Mouse (Mus musculus) adrenal gland, postnatal 25 days (tissue): ENCODE data around the gene Uchl3. TPM values are rescaled to one million over a fixed set of nuclear protein-coding genes. Genes with fewer than 3 reads are reported as not detected.
A peak's percentile ranks its signal among the peaks of the same experiment; 100 is the strongest.

Experiments used
- DNase-seq: peaks from one replicate; pipeline ENCODE4 v3.0.0; 2021; ENCODE audit warnings: mixed read lengths
- total RNA-seq: library from RNA; stranded (reverse); gene quantifications from 2 replicates; pipeline ENCODE4 v1.2.3, GENCODE M21; 2021

Uchl3 gene
- total RNA-seq, 1 experiment from 2014 or later, result 38.4 TPM

DNA sequence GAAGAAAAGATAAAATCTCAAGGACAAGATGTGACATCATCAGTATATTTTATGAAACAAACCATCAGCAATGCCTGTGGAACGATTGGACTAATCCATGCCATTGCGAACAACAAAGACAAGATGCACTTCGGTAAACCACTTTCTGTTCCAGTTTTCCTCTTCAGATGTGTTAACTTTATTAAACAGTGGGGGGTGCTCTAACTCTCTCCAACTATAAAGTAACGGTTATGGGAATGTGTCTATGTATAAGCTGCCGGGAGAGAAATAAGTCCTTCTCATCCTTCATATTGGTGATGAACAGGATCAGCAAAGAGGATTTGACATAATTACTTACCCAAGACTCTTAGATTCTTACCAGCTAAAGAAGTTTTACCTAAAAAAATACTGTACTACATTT lies 12.8 kb downstream of the Uchl3 start:
- no peak for DNase-seq

DNA sequence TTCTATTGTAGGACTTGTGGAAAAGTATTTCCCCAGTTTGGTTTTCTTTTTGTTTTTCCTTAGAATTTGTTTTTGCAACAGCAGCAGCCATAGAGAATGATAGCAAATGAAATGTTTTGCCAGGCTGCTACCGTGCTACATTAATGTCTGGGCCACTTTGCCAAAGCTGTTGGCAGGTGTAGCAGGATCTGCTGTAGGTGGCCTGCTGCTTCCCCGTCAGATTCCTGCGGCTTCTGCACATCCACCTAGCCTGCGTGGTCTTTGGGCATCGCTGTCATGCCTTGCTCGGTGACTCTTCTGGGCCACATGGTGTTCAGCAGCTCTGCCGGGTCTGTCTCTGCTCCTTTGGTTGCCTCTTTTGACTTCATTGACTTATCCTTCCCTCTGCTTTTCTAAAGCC lies 14.9 kb downstream of the Uchl3 start:
- no peak for DNase-seq

DNA sequence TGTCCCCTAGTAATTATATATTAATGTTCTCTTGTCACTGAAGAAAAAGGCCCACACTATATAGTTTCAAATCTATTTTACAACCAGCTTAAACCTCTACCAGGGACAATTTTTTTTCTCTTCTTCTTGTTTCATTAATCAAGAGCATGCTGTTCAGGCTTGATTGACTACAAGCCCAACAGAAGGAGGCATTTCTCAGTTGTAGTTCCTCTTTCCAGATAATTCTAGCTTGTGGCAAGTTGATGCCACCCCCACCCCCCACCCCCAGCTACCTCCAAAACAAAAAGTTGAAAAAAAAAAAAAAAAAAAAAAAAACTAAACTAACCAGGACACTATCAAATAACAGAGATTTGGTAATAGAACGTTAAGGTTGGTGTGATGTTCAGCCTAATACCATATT lies 18.5 kb downstream of the Uchl3 start:
- DNase-seq, result no peak

DNA sequence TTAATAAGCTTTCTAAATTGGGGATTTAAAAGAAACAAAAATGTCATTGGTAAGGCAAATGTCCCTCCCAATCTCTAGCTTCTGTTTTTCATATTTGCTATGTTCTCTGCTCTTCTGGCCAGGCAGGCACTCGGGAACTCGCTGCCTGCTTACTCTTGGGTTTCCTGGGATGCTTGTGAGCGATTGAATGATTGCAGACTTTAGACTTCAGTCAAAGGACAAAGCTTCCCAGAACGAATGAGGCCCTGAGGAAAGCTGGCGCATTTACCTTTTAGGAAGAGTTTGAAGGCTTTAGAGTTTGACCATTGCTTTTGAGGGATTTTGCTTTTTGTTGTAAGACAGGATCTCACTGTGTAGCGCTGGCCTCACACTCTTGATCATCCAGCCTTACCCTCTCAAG lies 33.9 kb downstream of the Uchl3 start:
- no peak for DNase-seq

DNA sequence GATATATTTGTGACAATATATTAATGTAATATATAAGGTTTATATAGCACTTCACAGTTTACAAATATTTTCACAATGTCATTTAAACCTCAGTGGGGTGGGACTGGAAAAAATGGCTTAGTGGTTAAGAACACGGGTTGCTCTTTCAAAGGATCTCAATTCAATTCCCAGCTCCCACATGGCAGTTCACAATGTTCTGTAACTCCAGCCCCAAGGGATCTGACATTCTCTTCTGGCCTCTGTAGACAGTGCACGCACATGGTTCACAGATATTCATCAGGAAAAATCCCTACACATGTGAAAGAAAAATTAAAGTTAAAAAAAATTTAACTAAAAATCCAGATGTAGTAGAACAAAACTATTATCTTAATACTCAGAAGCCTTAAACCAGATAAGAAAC lies 34.6 kb downstream of the Uchl3 start:
- no peak for DNase-seq

DNA sequence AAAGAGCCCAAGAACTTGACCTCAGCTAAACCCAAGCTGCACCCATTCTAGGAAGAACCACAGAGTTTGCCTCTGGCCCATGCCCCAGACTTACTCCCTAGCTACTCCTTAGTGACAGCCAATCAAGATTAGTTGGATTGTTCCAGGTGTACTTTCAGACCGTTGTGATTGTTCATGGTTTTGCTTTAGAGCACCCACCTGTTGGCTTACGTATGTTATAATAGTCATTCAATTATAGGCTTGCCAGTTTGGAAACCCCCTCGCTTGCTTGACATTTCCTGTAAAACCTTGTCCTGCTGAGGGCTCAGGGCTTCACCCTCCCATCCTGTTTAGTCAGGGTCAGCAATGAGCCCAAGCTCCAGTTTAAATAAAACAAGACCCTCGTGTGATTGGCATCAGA lies 50.7 kb downstream of the Uchl3 start:
- DNase-seq, result no peak

DNA sequence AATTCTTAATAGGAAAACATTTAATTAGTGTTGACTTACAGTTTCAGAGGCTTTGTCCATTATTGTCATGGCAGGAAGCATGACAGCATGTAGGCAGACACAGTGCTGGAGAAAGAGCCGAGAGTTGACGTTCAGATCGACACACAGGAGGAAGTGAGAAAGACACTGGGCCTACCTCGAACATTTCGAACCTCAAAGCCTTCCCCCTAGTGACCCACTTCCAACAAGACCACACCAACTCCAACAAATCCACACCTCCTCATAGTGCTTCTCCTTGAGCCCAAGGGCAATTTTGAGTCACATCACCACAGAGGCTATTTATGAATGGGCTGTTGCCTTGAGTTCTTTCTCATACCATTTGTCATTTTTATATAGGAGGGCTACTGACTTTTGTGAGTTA lies 53.3 kb downstream of the Uchl3 start:
- DNase-seq, result no peak

DNA sequence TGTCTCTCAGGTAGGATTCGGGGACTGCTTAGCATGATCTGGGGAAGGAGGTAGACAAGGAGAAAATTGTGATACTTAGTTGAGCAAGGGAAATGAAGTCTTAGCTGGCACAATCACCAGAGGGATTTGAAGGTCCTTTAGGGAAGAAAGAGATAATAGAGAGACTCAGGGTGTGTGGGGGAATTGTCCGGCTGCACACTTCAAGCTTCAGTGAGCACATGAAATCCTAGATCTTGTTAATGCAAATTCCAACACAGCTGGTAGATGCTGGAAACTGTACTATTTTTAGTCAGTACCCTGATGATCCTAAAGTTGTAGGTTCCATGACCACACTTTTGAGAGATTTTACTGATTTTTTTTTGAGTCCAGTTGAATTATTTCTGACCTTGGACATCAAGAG lies 60.6 kb downstream of the Uchl3 start:
- no peak for DNase-seq

DNA sequence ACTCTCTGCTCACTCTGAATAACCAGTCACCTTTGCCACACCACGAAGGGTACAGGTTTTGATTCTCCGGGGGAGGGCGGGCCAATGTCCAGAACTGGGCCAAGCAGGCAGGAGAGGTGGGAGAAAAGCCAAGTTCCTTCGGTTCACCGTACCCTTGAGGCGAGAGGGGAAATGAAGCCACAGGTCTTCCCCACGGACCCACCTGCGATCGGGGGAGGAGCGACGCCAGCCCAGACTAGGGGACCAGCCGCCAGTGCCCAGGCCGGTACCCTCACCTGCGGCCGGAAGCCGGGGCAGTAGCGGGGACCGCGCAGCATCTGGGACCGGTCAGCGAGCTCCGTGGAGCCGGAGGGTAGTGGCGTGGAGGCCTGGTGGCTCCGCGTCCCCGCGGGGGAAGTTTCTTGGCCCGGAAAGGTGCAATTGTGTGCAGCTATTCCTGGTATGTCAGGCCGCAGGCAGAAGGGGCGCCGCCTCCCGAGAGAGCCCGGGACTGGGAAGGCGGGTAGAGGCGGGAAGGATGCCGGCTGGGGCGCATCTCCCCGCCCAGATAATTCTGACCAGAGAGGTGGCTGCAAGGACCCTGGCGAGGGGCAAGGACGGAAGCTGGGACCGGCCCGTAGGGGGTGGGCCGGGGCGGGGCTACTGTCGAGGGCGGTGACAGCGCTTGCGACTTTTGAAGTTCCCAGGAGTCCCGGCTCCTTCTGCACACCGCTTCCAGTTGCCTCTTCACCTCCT lies 75.6 kb downstream of the Uchl3 start, which contains the start of the genes Gm9922 and Lmo7:
Gene Gm9922, minus strand, starts transcription at position 578 of the 735 bp plus-strand sequence.
Gene Lmo7, plus strand, starts transcription at position 721 of the 735 bp plus-strand sequence.
- peak; percentile 86 for DNase-seq

DNA sequence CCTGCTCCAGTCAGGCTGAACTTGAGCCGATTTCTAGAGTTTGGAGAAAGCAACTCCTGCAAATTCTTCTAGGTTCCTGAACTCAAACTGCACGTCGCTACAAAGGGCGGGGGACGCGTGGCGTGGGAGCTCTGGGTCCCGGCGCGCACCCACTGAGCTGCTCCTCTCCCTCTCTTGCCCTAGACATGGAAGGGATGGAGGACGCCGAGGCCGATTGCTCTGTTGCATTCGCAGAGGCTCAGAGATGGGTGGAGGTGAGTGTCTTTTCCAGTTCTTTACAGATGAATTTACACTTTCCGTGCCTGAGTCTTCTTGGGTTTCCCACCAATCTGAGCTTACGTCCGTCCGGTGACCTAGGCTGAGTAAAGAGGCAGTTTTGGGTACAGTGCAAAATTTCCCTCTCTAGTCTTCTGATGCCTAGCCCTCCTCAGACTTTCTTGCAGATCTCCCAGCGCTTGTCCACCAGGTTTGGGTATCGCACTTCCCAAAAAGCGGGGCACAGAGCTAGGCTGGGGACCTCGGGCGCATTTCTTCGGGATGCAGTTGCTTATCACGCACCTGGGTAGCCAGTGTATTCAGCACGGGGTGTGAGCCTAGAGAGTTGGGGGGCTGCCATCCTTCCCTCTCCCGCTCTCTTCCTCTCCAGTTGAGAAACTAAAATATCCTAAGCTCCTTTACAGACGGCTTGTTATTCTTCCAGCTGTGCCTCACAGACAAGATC lies 76.4 kb downstream of the Uchl3 start:
- DNase-seq, result no peak

DNA sequence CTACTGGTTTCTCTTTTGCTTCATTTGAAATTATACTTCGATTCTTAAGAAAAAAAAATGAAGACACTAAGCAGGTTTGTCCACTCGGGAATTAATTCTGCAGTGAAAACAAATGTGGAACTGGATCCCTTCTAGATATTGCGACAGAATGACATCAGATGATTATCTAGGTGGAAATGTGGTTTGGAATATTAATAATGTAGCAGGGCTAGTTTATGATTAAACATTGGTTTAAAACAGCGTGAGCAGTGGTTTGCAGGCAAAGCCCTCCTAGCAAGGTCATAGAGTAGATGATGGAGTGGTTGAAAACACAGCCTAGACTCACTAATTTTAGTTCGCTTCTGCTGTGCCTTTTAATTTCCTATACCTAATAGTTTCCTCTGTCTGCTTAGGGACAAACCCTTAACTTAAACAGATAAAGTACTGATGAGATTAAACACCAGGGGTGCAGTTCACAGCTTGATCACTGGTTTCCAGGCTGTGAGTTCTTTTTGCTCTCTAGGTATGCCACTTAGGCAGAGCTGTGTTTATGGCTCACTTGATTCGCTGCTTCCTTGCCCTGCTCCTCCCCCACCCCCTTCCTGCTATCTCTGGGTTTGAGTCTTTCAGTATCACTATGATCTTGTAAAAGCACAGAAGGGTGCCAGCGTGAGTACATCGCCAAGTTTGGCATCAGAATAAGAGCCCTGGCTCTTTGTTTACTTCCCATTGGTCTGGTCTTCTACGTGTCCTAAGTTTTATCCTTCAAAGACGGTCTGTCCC lies 80.0 kb downstream of the Uchl3 start:
- DNase-seq, result no peak

DNA sequence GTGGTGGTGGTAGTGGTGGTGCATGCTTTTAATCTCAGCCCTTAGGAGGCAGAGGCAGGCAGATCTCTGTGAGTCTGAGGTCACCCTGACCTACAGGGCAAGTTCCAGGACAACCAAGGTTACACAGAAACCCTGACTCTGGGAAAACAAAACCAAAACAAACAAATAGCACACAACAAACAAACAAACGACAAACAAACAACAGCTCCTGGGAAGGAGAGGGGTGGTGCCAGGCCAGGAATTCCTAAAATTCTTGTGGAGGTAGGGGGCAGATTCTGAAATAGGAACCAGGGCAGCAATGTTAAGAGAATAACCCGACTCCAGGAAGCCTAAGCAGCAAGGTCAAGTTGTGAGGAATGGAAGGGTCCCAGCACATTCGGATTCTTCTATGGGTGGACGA lies 83.7 kb downstream of the Uchl3 start:
- DNase-seq, result no peak

Other genes starting within 250 kb of the Uchl3 start
- 52.8 and 87.6 TPM in 2 replicates for gene Tbc1d4, start 44.8 kb upstream of the Uchl3 start, total RNA-seq
- gene Commd6, start 13.3 kb upstream of the Uchl3 start, total RNA-seq, result 101 and 111 TPM in 2 replicates
- gene Gm9922, start 75.8 kb downstream of the Uchl3 start, total RNA-seq, result 2.6 and 4.3 TPM in 2 replicates
- gene Lmo7, start 76.0 kb downstream of the Uchl3 start, total RNA-seq, result 15.1 and 15.3 TPM in 2 replicates